Mouse (Mus musculus): ENCODE results near the gene Apol7a. TPM values are rescaled to one million over a fixed set of nuclear protein-coding genes. Genes with fewer than 3 reads are reported as not detected.
"Not testable (repeated sequence)": the region's sequence is repeated elsewhere in the genome, so short reads cannot be mapped to it uniquely, and the experiment has no call there.

Apol7a gene
- polyA plus RNA-seq, 1 experiment from 2014 or later: 7.8 TPM

- not testable (repeated sequence) for H3K9ac ChIP-seq; H3K4me1 ChIP-seq (replicated peaks); H3K4me3 ChIP-seq (replicated peaks); H3K36me3 ChIP-seq; H3K27me3 ChIP-seq (replicated peaks); H3K9me3 ChIP-seq
- peak overlapping the region; percentile 60 for H3K27ac ChIP-seq
- peak overlapping the region; percentile 31 for H3K4me2 ChIP-seq (replicated peaks)
- peak; percentile 94 for ATAC-seq
- 26% methylated on average over 11 of the region's 11 CpGs for WGBS
These were observed 1.3 kb downstream of the Apol7a start for GRCm38 (mm10) chr15:77397450-77398132.

GRCm38 (mm10) chr15:77393832-77394231 is 5.1 kb downstream of the Apol7a start:
- not testable (repeated sequence) for H3K36me3 ChIP-seq; H3K4me2 ChIP-seq (replicated peaks); ATAC-seq; H3K4me3 ChIP-seq (replicated peaks); H3K9ac ChIP-seq; H3K9me3 ChIP-seq; H3K27me3 ChIP-seq (replicated peaks); H3K4me1 ChIP-seq (replicated peaks); H3K27ac ChIP-seq
- WGBS: 61% methylated on average over 3 of the region's 3 CpGs

GRCm38 (mm10) chr15:77387462-77387861 is 11.4 kb downstream of the Apol7a start:
- ATAC-seq: peak; percentile 55
- no peaks in the 10 kb centered on the region for H3K4me1 ChIP-seq (replicated peaks)
- no peak overlapping the region for H3K27ac ChIP-seq
- WGBS: 84% methylated on average over 2 of the region's 2 CpGs
- H3K4me3 ChIP-seq (replicated peaks): no peak overlapping the region
- no peak overlapping the region for H3K4me2 ChIP-seq (replicated peaks)
- H3K9ac ChIP-seq: no peak overlapping the region
- H3K36me3 ChIP-seq: no peaks in the 10 kb centered on the region
- H3K27me3 ChIP-seq (replicated peaks): no peaks in the 10 kb centered on the region
- no peaks in the 10 kb centered on the region for H3K9me3 ChIP-seq

- Histone ChIP-seq H3K4me1 (replicated peaks) (peaks cover 5% of the 10 kb centered on the region; the same call in 1 of the 2 replicates), H3K27ac (no peak overlapping the region), H3K36me3 (no peaks in the 10 kb centered on the region), H3K4me3 (replicated peaks) (no peak overlapping the region), H3K4me2 (replicated peaks) (no peak overlapping the region), H3K27me3 (replicated peaks) (no peaks in the 10 kb centered on the region), H3K9me3 (no peaks in the 10 kb centered on the region), H3K9ac (no peak overlapping the region)
- WGBS: 91% methylated on average over 7 of the region's 7 CpGs
- no peak for ATAC-seq
These were observed 14.4 kb downstream of the Apol7a start for GRCm38 (mm10) chr15:77384340-77385030.

- ATAC-seq: peak; percentile 62
- Histone ChIP-seq H3K9ac (no peak overlapping the region), H3K27ac (no peak overlapping the region), H3K4me2 (replicated peaks) (no peak overlapping the region), H3K9me3 (no peaks in the 10 kb centered on the region), H3K4me3 (replicated peaks) (no peak overlapping the region), H3K36me3 (no peaks in the 10 kb centered on the region), H3K27me3 (replicated peaks) (no peaks in the 10 kb centered on the region), H3K4me1 (replicated peaks) (peaks cover 5% of the 10 kb centered on the region; the same call in 1 of the 2 replicates)
- WGBS: 65% methylated on average over 1 of the region's 1 CpGs
These were observed 16.0 kb downstream of the Apol7a start for GRCm38 (mm10) chr15:77382880-77383279.

- H3K9me3 ChIP-seq: no peaks in the 10 kb centered on the region
- H3K4me2 ChIP-seq (replicated peaks): no peak overlapping the region
- no peak overlapping the region for H3K9ac ChIP-seq
- ATAC-seq: peak; percentile 90
- peaks cover 5% of the 10 kb centered on the region; the same call in 1 of the 2 replicates for H3K4me1 ChIP-seq (replicated peaks)
- no peak overlapping the region for H3K27ac ChIP-seq
- H3K36me3 ChIP-seq: no peaks in the 10 kb centered on the region
- no peak overlapping the region for H3K4me3 ChIP-seq (replicated peaks)
- 64% methylated on average over 11 of the region's 11 CpGs for WGBS
- no peaks in the 10 kb centered on the region for H3K27me3 ChIP-seq (replicated peaks)
These were observed 16.5 kb downstream of the Apol7a start for GRCm38 (mm10) chr15:77382271-77382850.

- H3K4me1 ChIP-seq (replicated peaks): peaks cover 5% of the 10 kb centered on the region; the same call in 1 of the 2 replicates
- no peak overlapping the region for H3K4me3 ChIP-seq (replicated peaks)
- H3K9me3 ChIP-seq: no peaks in the 10 kb centered on the region
- no peak overlapping the region for H3K4me2 ChIP-seq (replicated peaks)
- no peak for ATAC-seq
- no peaks in the 10 kb centered on the region for H3K36me3 ChIP-seq
- 79% methylated on average over 6 of the region's 6 CpGs for WGBS
- H3K9ac ChIP-seq: no peak overlapping the region
- H3K27me3 ChIP-seq (replicated peaks): no peaks in the 10 kb centered on the region
- H3K27ac ChIP-seq: no peak overlapping the region
These were observed 17.4 kb downstream of the Apol7a start for GRCm38 (mm10) chr15:77381481-77381880.

GRCm38 (mm10) chr15:77379921-77380320 is 19.0 kb downstream of the Apol7a start:
- H3K4me3 ChIP-seq (replicated peaks): no peak overlapping the region
- no peak overlapping the region for H3K27ac ChIP-seq
- H3K4me1 ChIP-seq (replicated peaks): peaks cover 5% of the 10 kb centered on the region; the same call in 1 of the 2 replicates
- 43% methylated on average over 4 of the region's 4 CpGs for WGBS
- no peak overlapping the region for H3K9ac ChIP-seq
- H3K9me3 ChIP-seq: no peaks in the 10 kb centered on the region
- no peaks in the 10 kb centered on the region for H3K27me3 ChIP-seq (replicated peaks)
- no peak for ATAC-seq
- H3K36me3 ChIP-seq: no peaks in the 10 kb centered on the region
- no peak overlapping the region for H3K4me2 ChIP-seq (replicated peaks)

- peaks cover 4% of the 10 kb centered on the region; the same call in 1 of the 2 replicates for H3K4me1 ChIP-seq (replicated peaks)
- 85% methylated on average over 4 of the region's 4 CpGs for WGBS
- no peak overlapping the region for H3K27ac ChIP-seq
- no peak overlapping the region for H3K4me2 ChIP-seq (replicated peaks)
- H3K4me3 ChIP-seq (replicated peaks): no peak overlapping the region
- no peak for ATAC-seq
- no peaks in the 10 kb centered on the region for H3K9me3 ChIP-seq
- no peaks in the 10 kb centered on the region for H3K36me3 ChIP-seq
- H3K9ac ChIP-seq: no peak overlapping the region
- H3K27me3 ChIP-seq (replicated peaks): no peaks in the 10 kb centered on the region
These were observed 21.5 kb downstream of the Apol7a start for GRCm38 (mm10) chr15:77377419-77377818.

- H3K27ac ChIP-seq: no peak overlapping the region
- no peaks in the 10 kb centered on the region for H3K36me3 ChIP-seq
- no peak for ATAC-seq
- H3K4me2 ChIP-seq (replicated peaks): no peak overlapping the region
- H3K9ac ChIP-seq: no peak overlapping the region
- no peaks in the 10 kb centered on the region for H3K27me3 ChIP-seq (replicated peaks)
- H3K9me3 ChIP-seq: no peaks in the 10 kb centered on the region
- WGBS: 79% methylated on average over 7 of the region's 7 CpGs
- H3K4me1 ChIP-seq (replicated peaks): no peaks in the 10 kb centered on the region
- H3K4me3 ChIP-seq (replicated peaks): no peak overlapping the region
These were observed 22.0 kb downstream of the Apol7a start for GRCm38 (mm10) chr15:77376920-77377319.

- Histone ChIP-seq H3K4me1 (replicated peaks) (peaks cover 17% of the 10 kb centered on the region), H3K4me2 (replicated peaks) (no peak overlapping the region), H3K9ac (no peak overlapping the region), H3K27ac (no peak overlapping the region), H3K4me3 (replicated peaks) (no peak overlapping the region), H3K36me3 (no peaks in the 10 kb centered on the region), H3K27me3 (replicated peaks) (no peaks in the 10 kb centered on the region), H3K9me3 (no peaks in the 10 kb centered on the region)
- ATAC-seq: no peak
- WGBS: 84% methylated on average over 8 of the region's 8 CpGs
These were observed 28.3 kb downstream of the Apol7a start for GRCm38 (mm10) chr15:77370588-77370987.

- 92% methylated on average over 21 of the region's 21 CpGs for WGBS
- Histone ChIP-seq H3K4me3 (replicated peaks) (no peak overlapping the region), H3K36me3 (no peaks in the 10 kb centered on the region), H3K27ac (no peak overlapping the region), H3K4me1 (replicated peaks) (peaks cover 17% of the 10 kb centered on the region), H3K4me2 (replicated peaks) (no peak overlapping the region), H3K27me3 (replicated peaks) (no peaks in the 10 kb centered on the region), H3K9me3 (no peaks in the 10 kb centered on the region), H3K9ac (no peak overlapping the region)
- ATAC-seq: no peak
These were observed 28.9 kb downstream of the Apol7a start for GRCm38 (mm10) chr15:77369981-77370380.
